In the genomic region with DNA sequence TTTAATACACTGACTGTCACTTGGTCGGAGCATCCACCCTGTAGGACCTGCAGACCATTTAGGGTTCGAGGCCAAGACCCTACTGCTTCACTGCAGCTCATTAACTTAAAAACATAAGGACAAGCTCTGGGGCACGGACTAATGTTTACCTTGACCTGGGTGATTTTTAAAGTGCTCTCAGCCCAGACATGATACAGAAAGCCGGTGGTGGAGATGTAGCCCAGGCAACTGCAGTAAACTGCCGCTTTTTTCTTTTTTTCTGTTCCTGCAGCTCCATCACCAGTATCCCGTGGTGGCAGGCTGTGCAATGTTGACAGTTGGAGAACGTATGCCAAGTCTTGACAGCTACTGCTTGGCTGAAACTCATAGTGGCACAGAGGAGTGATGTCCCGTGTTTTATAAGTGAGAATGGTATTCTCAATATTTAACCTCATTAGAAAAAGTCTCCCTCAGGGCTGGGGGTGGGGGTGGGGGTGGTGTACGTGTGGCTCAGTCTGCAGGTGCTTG, we compare ENCODE assay signal across 19 mouse cellular contexts. TPM values are rescaled to one million over a fixed set of nuclear protein-coding genes. Genes with fewer than 3 reads are reported as not detected.
DNase-seq lines count a peak whose midpoint lies in the region; ATAC-seq and TF ChIP-seq lines count a peak whose summit lies in the region.
"Had no signal": no experiment of that assay in that cellular context is flagged by ENCODE, and none has a peak within 500 bp of the region (broad histone marks: within the 10 kb centered on the region; RNA-seq: fewer than 3 reads in every experiment).

No protein-coding gene starts in this region.

- no peak overlapping the region for H3K9ac ChIP-seq in hindbrain, postnatal 0 days (replicated peaks; ENCODE audit: low read length)
- no peak overlapping the region for H3K9ac ChIP-seq in hindbrain, embryonic 13.5 days
- H3K9ac ChIP-seq: neural tube, embryonic 12.5 days had no signal

- H3K36me3 ChIP-seq in hindbrain, postnatal 0 days (ENCODE audit: insufficient read depth, low read length), result no peaks in the 10 kb centered on the region
- H3K36me3 ChIP-seq in hindbrain, embryonic 13.5 days, result no peaks in the 10 kb centered on the region
- H3K36me3 ChIP-seq: limb, embryonic 10.5 days; neural tube, embryonic 12.5 days had no signal

- H3K4me2 ChIP-seq in hindbrain, postnatal 0 days (ENCODE audit: low read depth, low read length), result no peak overlapping the region
- H3K4me2 ChIP-seq in hindbrain, embryonic 13.5 days, result no peak overlapping the region
- H3K4me2 ChIP-seq: neural tube, embryonic 12.5 days had no signal

- DNase-seq in hindbrain, postnatal 0 days (ENCODE audit: low spot score), result peak; percentile 77
- DNase-seq in adipocyte (ENCODE audit: low spot score), result peak; percentile 40
- peak; percentile 29 for DNase-seq in cerebellum, adult 11 months
- DNase-seq in layer of hippocampus, adult 18-20 months (ENCODE audit: low spot score in 2 of 2), result peak; percentile 25 to 57
- no peak for DNase-seq in Muller cell, postnatal 12 days (ENCODE audit: inconsistent ontology term)
- no peak for DNase-seq in adrenal gland, postnatal 10 days
- DNase-seq: adrenal gland, adult 8-10 months; heart, postnatal 14 days; kidney, adult 9 months; lung, adult 2 months; thymus, adult 18-20 months had no signal

- no peaks in the 10 kb centered on the region for H3K27me3 ChIP-seq in hindbrain, postnatal 0 days (ENCODE audit: insufficient read depth, low read length)
- no peaks in the 10 kb centered on the region for H3K27me3 ChIP-seq in hindbrain, embryonic 13.5 days
- H3K27me3 ChIP-seq: neural tube, embryonic 12.5 days; Patski had no signal

- no peaks in the 10 kb centered on the region for H3K4me1 ChIP-seq in hindbrain, postnatal 0 days (ENCODE audit: insufficient read depth, low read length)
- H3K4me1 ChIP-seq in hindbrain, embryonic 13.5 days (replicated peaks), result no peaks in the 10 kb centered on the region
- H3K4me1 ChIP-seq: limb, embryonic 10.5 days; neural tube, embryonic 12.5 days had no signal

- H3K9me3 ChIP-seq in hindbrain, postnatal 0 days (ENCODE audit: low read length), result no peaks in the 10 kb centered on the region
- H3K9me3 ChIP-seq in hindbrain, embryonic 13.5 days, result no peaks in the 10 kb centered on the region
- H3K9me3 ChIP-seq: limb, embryonic 10.5 days; neural tube, embryonic 12.5 days had no signal

- no peak for TF ChIP-seq CTCF in hindbrain, postnatal 0 days (IDR thresholded peaks at IDR 0.05; ENCODE audit: low read depth)

- peak; percentile 64; the same call in 1 of the 2 replicates for ATAC-seq in hindbrain, postnatal 0 days
- ATAC-seq in hindbrain, embryonic 13.5 days (ENCODE audit: low FRiP score), result no peak
- ATAC-seq: CD4-positive, CD25-positive, alpha-beta regulatory T cell, adult 4 months; Patski had no signal

- 35% methylated on average over 9 of the region's 9 CpGs for WGBS in hindbrain, postnatal 0 days
- 68% methylated on average over 9 of the region's 9 CpGs for WGBS in hindbrain, embryonic 13.5 days

- no peak overlapping the region for H3K27ac ChIP-seq in hindbrain, postnatal 0 days
- H3K27ac ChIP-seq in hindbrain, embryonic 13.5 days, result no peak overlapping the region
- H3K27ac ChIP-seq: limb, embryonic 10.5 days; neural tube, embryonic 12.5 days had no signal

- no peak overlapping the region for H3K4me3 ChIP-seq in hindbrain, postnatal 0 days (ENCODE audit: low read length)
- no peak overlapping the region for H3K4me3 ChIP-seq in hindbrain, embryonic 13.5 days
- H3K4me3 ChIP-seq: erythroblast, embryonic 14.5 days; limb, embryonic 10.5 days; neural tube, embryonic 12.5 days had no signal

RNA-seq across cellular contexts. Expression of a gene that starts 39.3 kb away (rescaled TPM):
- 1.9 TPM in 1 of 2 replicates, not detected in the other for total RNA-seq in hindbrain, postnatal 0 days (2014; rRNA removed)
- 0.25 and 0.29 TPM in 2 replicates for polyA plus RNA-seq in hindbrain, postnatal 0 days (2015; fragmentation: Nextera tagmentation; extraction: Ambion mirVana)
- polyA plus RNA-seq in hindbrain, embryonic 13.5 days (2015; fragmentation: Nextera tagmentation; extraction: Ambion mirVana), result 0.45 and 0.49 TPM in 2 replicates
- total RNA-seq in layer of hippocampus, adult 18-20 months (2021), result under 1 TPM; 0.38 to 0.94 TPM
- under 1 TPM; 0.39 to 0.70 TPM for total RNA-seq in adrenal gland, postnatal 10 days (2021)
- total RNA-seq: granulocyte monocyte progenitor cell, adult 5-6 weeks; heart, postnatal 14 days had no signal
- polyA plus RNA-seq: CD4-positive, CD25-positive, alpha-beta regulatory T cell, adult 4 months; erythroblast, embryonic 14.5 days; limb, embryonic 10.5 days; neural tube, embryonic 12.5 days; small intestine, adult 2 months had no signal

RNA-seq across cellular contexts. Expression of a gene that starts 44.8 kb away (rescaled TPM):
- total RNA-seq in hindbrain, postnatal 0 days (2014; rRNA removed), result 6.8 and 10.8 TPM in 2 replicates
- 4.2 and 4.5 TPM in 2 replicates for polyA plus RNA-seq in hindbrain, postnatal 0 days (2015; fragmentation: Nextera tagmentation; extraction: Ambion mirVana)
- polyA plus RNA-seq in hindbrain, embryonic 13.5 days (2015; fragmentation: Nextera tagmentation; extraction: Ambion mirVana), result 9.0 and 9.4 TPM in 2 replicates
- 1 to 10 TPM; 7.9 to 8.0 TPM for total RNA-seq in layer of hippocampus, adult 18-20 months (2021)
- total RNA-seq in adrenal gland, postnatal 10 days (2021), result 1 to 10 TPM; 8.0 to 10.0 TPM

RNA-seq across cellular contexts. Expression of a gene that starts 48.9 kb away (rescaled TPM):
- 1.9 and 2.0 TPM in 2 replicates for total RNA-seq in hindbrain, postnatal 0 days (2014; rRNA removed)
- polyA plus RNA-seq in hindbrain, postnatal 0 days (2015; fragmentation: Nextera tagmentation; extraction: Ambion mirVana), result 0.93 and 1.2 TPM in 2 replicates
- 0.71 and 1.0 TPM in 2 replicates for polyA plus RNA-seq in hindbrain, embryonic 13.5 days (2015; fragmentation: Nextera tagmentation; extraction: Ambion mirVana)
- 1 to 10 TPM in 1 of 2 experiments, under 1 TPM in 1; 0.81 to 1.0 TPM for total RNA-seq in layer of hippocampus, adult 18-20 months (2021)
- 10 to 100 TPM; 12.7 to 17.7 TPM for total RNA-seq in adrenal gland, postnatal 10 days (2021)
- total RNA-seq: granulocyte monocyte progenitor cell, adult 5-6 weeks had no signal
- polyA plus RNA-seq: erythroblast, embryonic 14.5 days had no signal

Comparison
In these comparisons a context has a peak if more than half of its experiments do, and no peak if none do; other contexts are left out.
1. DNase-seq: peak in hindbrain, postnatal 0 days (single experiment), adipocyte (single experiment), cerebellum, adult 11 months (single experiment) and layer of hippocampus, adult 18-20 months (2 of 2); none in Muller cell, postnatal 12 days (single experiment) and adrenal gland, postnatal 10 days (single experiment).